Mouse (Mus musculus): ENCODE results near the gene Ccsap. TPM values are rescaled to one million over a fixed set of nuclear protein-coding genes. Genes with fewer than 3 reads are reported as not detected.

Ccsap gene
- polyA plus RNA-seq, 1 experiment, result 0.30 TPM

- no peak for DNase-seq
- Histone ChIP-seq H3K4me3 (ENCODE audit: insufficient read depth, low read depth, low read length) (no peak overlapping the region), H3K4me1 (ENCODE audit: control insufficient read depth, insufficient read depth, low read length) (no peaks in the 10 kb centered on the region), H3K36me3 (ENCODE audit: control insufficient read depth, insufficient read depth, low read length) (no peaks in the 10 kb centered on the region), H3K27me3 (replicated peaks; ENCODE audit: control insufficient read depth, insufficient read depth, low read length) (no peaks in the 10 kb centered on the region), H3K27ac (ENCODE audit: insufficient read depth, low read depth, low read length) (no peak overlapping the region)
- WGBS, result 92% methylated on average over 15 of the region's 15 CpGs
- TF ChIP-seq CTCF (conservative IDR thresholded peaks at IDR 0.05; ENCODE audit: insufficient read depth, insufficient read length, low read depth, low read length) (no peak), POLR2A (IDR thresholded peaks at IDR 0.05; ENCODE audit: low read depth, low read length) (no peak)
These were observed 19.2 kb downstream of the Ccsap start for GRCm38 (mm10) chr8:123840578-123841345.

DNA sequence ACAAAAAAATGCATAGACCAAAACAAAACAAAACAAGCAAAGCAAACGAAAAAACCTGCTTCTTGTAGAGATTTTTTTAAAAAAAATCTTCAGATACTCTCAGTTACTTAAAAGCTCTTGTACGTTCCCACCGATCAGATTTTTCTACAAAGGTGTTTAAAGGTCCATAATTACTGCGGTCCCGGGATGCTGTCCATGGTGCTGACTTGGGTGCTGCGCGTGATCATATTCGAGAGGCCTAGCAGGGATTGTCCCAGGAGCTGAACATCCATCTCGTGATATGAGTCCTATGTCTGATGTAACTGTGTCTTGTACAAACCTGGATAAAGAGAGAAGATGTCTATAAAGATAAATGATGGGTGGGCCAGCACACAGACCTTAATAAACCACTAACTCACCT lies 21.5 kb downstream of the Ccsap start:
- Histone ChIP-seq H3K4me3 (ENCODE audit: insufficient read depth, low read depth, low read length) (no peak overlapping the region), H3K4me1 (ENCODE audit: control insufficient read depth, insufficient read depth, low read length) (no peaks in the 10 kb centered on the region), H3K27ac (ENCODE audit: insufficient read depth, low read depth, low read length) (no peak overlapping the region), H3K27me3 (replicated peaks; ENCODE audit: control insufficient read depth, insufficient read depth, low read length) (no peaks in the 10 kb centered on the region), H3K36me3 (ENCODE audit: control insufficient read depth, insufficient read depth, low read length) (no peaks in the 10 kb centered on the region)
- no peak for DNase-seq
- TF ChIP-seq POLR2A (IDR thresholded peaks at IDR 0.05; ENCODE audit: low read depth, low read length) (no peak), CTCF (conservative IDR thresholded peaks at IDR 0.05; ENCODE audit: insufficient read depth, insufficient read length, low read depth, low read length) (no peak)
- WGBS, result 62% methylated on average over 9 of the region's 9 CpGs

DNA sequence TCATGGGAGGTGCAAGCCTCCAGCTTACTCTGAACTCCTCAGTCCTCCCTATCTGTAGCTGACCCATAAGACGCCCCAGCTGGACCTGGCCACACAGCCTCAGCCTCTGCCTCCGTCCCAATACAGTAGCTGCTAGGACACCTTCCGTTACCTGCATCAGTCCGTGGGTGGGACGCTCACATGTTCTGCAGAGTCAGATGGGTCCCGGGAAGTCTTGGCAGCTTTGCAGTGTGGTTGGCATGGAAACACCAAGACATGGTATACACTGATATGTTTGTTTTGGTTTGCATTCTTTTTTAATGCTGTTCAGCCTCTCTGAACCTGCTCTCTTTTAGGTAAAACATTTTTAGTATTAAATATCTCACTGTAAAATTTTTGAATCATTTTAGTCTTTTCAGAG lies 23.7 kb downstream of the Ccsap start:
- no peaks in the 10 kb centered on the region for H3K4me1 ChIP-seq (ENCODE audit: control insufficient read depth, insufficient read depth, low read length)
- TF ChIP-seq CTCF (conservative IDR thresholded peaks at IDR 0.05; ENCODE audit: insufficient read depth, insufficient read length, low read depth, low read length) (no peak), POLR2A (IDR thresholded peaks at IDR 0.05; ENCODE audit: low read depth, low read length) (no peak)
- no peaks in the 10 kb centered on the region for H3K27me3 ChIP-seq (replicated peaks; ENCODE audit: control insufficient read depth, insufficient read depth, low read length)
- DNase-seq, result no peak
- no peak overlapping the region for H3K4me3 ChIP-seq (ENCODE audit: insufficient read depth, low read depth, low read length)
- H3K36me3 ChIP-seq (ENCODE audit: control insufficient read depth, insufficient read depth, low read length), result no peaks in the 10 kb centered on the region
- WGBS, result 87% methylated on average over 6 of the region's 6 CpGs
- H3K27ac ChIP-seq (ENCODE audit: insufficient read depth, low read depth, low read length), result no peak overlapping the region

DNA sequence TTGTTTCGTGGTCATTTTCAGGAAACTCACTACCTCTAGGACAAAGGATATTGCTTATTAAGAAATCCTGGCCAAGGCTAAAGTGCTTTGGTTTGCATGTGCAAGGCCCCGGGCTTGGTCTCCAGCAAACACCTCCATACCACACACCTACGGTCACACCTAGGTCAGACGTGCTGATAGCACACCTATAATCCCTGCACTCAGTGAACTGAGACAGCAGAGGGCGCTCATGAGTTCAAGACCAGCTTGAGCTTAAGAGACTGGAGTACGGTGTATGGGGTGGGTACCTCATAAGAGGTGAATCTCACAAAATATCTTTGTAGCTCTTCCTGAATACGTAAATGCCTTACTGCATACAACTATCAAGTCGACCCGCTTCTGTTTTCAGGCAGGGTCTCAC lies 24.6 kb downstream of the Ccsap start:
- no peaks in the 10 kb centered on the region for H3K36me3 ChIP-seq (ENCODE audit: control insufficient read depth, insufficient read depth, low read length)
- WGBS, result 57% methylated on average over 9 of the region's 9 CpGs
- H3K4me3 ChIP-seq (ENCODE audit: insufficient read depth, low read depth, low read length), result no peak overlapping the region
- no peak overlapping the region for H3K27ac ChIP-seq (ENCODE audit: insufficient read depth, low read depth, low read length)
- H3K27me3 ChIP-seq (replicated peaks; ENCODE audit: control insufficient read depth, insufficient read depth, low read length), result no peaks in the 10 kb centered on the region
- no peaks in the 10 kb centered on the region for H3K4me1 ChIP-seq (ENCODE audit: control insufficient read depth, insufficient read depth, low read length)
- peak; percentile 59 for DNase-seq
- TF ChIP-seq CTCF (conservative IDR thresholded peaks at IDR 0.05; ENCODE audit: insufficient read depth, insufficient read length, low read depth, low read length) (peak; percentile 74), POLR2A (IDR thresholded peaks at IDR 0.05; ENCODE audit: low read depth, low read length) (no peak)

DNA sequence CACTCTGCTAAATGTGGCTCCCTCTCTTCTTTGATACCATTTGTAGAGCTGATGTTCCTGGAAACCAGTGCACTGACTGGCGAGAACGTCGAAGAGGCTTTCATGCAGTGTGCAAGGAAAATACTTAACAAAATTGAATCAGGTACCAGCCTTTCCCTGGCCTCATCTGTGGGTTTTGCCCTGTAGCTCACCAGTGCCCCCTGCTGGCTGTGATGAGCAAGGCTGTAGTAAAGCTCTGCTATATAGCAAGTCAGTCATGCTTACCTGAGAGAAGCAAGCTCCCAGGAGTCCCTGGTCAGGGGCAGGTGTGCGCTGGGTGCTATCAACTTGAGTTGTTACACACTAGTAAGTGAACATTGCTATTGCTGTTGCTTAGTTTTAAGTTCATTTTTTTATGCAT lies 27.3 kb downstream of the Ccsap start:
- Histone ChIP-seq H3K27me3 (replicated peaks; ENCODE audit: control insufficient read depth, insufficient read depth, low read length) (no peaks in the 10 kb centered on the region), H3K4me1 (ENCODE audit: control insufficient read depth, insufficient read depth, low read length) (no peaks in the 10 kb centered on the region), H3K27ac (ENCODE audit: insufficient read depth, low read depth, low read length) (no peak overlapping the region), H3K36me3 (ENCODE audit: control insufficient read depth, insufficient read depth, low read length) (no peaks in the 10 kb centered on the region), H3K4me3 (ENCODE audit: insufficient read depth, low read depth, low read length) (no peak overlapping the region)
- 99% methylated on average over 4 of the region's 4 CpGs for WGBS
- TF ChIP-seq POLR2A (IDR thresholded peaks at IDR 0.05; ENCODE audit: low read depth, low read length), result no peak
- peak; percentile 94 for TF ChIP-seq CTCF (conservative IDR thresholded peaks at IDR 0.05; ENCODE audit: insufficient read depth, insufficient read length, low read depth, low read length)
- peak; percentile 74 for DNase-seq

GRCm38 (mm10) chr8:123827523-123827922 lies 32.5 kb downstream of the Ccsap start:
- H3K4me1 ChIP-seq (ENCODE audit: control insufficient read depth, insufficient read depth, low read length), result no peaks in the 10 kb centered on the region
- no peaks in the 10 kb centered on the region for H3K27me3 ChIP-seq (replicated peaks; ENCODE audit: control insufficient read depth, insufficient read depth, low read length)
- TF ChIP-seq POLR2A (IDR thresholded peaks at IDR 0.05; ENCODE audit: low read depth, low read length) (no peak), CTCF (conservative IDR thresholded peaks at IDR 0.05; ENCODE audit: insufficient read depth, insufficient read length, low read depth, low read length) (no peak)
- H3K4me3 ChIP-seq (ENCODE audit: insufficient read depth, low read depth, low read length), result no peak overlapping the region
- WGBS, result 93% methylated on average over 13 of the region's 13 CpGs
- H3K27ac ChIP-seq (ENCODE audit: insufficient read depth, low read depth, low read length), result no peak overlapping the region
- DNase-seq, result no peak
- no peaks in the 10 kb centered on the region for H3K36me3 ChIP-seq (ENCODE audit: control insufficient read depth, insufficient read depth, low read length)

DNA sequence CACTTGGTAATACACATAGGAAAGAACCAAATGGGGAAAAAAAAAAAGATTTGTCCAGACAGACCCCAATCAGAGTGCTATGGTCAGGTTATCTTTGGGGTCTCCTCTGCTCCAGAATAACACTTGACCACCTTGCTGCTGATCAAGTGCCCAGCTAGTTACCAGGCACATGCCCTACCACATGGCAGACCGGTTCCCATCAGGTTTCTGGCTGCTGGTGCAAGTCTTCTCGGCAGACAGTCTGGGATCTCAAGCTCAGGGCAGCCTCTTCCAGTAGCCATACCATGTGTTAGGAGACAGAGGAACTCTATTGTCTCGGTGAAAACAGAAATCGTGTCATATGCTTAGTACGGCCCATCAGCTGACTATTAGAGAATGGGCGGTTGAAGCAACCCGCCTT lies 33.3 kb downstream of the Ccsap start:
- H3K36me3 ChIP-seq (ENCODE audit: control insufficient read depth, insufficient read depth, low read length), result no peaks in the 10 kb centered on the region
- 88% methylated on average over 7 of the region's 7 CpGs for WGBS
- H3K4me1 ChIP-seq (ENCODE audit: control insufficient read depth, insufficient read depth, low read length), result peaks cover 4% of the 10 kb centered on the region; the same call in 1 of the 2 replicates
- H3K27me3 ChIP-seq (replicated peaks; ENCODE audit: control insufficient read depth, insufficient read depth, low read length), result no peaks in the 10 kb centered on the region
- no peak for DNase-seq
- H3K27ac ChIP-seq (ENCODE audit: insufficient read depth, low read depth, low read length), result no peak overlapping the region
- H3K4me3 ChIP-seq (ENCODE audit: insufficient read depth, low read depth, low read length), result no peak overlapping the region
- no peak for TF ChIP-seq POLR2A (IDR thresholded peaks at IDR 0.05; ENCODE audit: low read depth, low read length)
- TF ChIP-seq CTCF (conservative IDR thresholded peaks at IDR 0.05; ENCODE audit: insufficient read depth, insufficient read length, low read depth, low read length), result no peak
